Mouse (Mus musculus): Measurements from ENCODE around the gene Ddx18. TPM values are rescaled to one million over a fixed set of nuclear protein-coding genes. Genes with fewer than 3 reads are reported as not detected.

Ddx18 gene
- polyA plus RNA-seq, 1 experiment from 2014 or later: 60.2 TPM

DNA sequence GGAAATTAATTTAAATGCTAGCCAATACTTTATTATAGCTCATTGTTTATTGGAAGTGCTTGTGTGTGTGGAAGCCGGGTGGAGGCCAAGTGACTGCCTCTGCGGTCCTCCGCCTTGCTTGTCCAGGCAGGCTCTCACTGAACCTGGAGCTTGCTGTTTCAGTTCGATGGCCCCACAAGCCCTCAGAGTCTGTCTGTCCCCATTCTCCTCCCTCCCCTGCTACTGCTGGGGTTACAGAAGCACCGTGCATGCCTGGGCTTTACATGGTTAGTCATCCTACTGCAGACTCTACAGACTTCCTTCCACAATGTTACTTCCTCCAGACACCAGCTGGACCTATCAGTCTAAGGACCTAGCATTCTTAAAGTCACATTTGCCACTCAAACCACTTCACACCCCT is 9.9 kb downstream of the Ddx18 start:
- WGBS: 95% methylated on average over 5 of the region's 5 CpGs
- Histone ChIP-seq H3K27ac (replicated peaks) (no peak overlapping the region), H3K4me2 (replicated peaks) (no peak overlapping the region), H3K4me1 (no peaks in the 10 kb centered on the region), H3K36me3 (peaks cover 93% of the 10 kb centered on the region), H3K4me3 (no peak overlapping the region), H3K9me3 (no peaks in the 10 kb centered on the region), H3K27me3 (no peaks in the 10 kb centered on the region), H3K9ac (replicated peaks) (no peak overlapping the region)
- ATAC-seq (ENCODE audit: low FRiP score, low read depth): no peak

DNA sequence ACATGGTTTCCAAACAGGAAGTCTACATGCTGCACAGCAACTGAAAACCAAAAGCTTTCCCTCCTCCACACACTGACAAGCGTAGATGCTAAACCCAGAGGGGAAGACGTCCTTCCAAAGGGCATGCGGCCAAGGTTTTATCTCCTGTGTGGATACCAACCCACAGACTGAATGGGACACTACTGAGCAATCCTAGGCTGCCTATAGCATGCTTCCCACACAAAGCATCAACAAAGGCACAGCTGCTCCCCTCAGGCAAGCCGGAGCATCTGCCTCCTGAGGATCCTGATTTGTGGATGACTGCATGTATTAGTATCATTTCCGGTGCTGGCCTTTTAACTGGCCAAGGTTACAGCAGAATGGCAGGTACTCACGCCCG is 16.3 kb downstream of the Ddx18 start:
- H3K36me3 ChIP-seq: peaks cover 57% of the 10 kb centered on the region
- H3K9me3 ChIP-seq: no peaks in the 10 kb centered on the region
- H3K27me3 ChIP-seq: no peaks in the 10 kb centered on the region
- no peak overlapping the region for H3K4me3 ChIP-seq
- ATAC-seq (ENCODE audit: low FRiP score, low read depth): peak; percentile 60; the same call in 1 of the 2 replicates
- 82% methylated on average over 7 of the region's 7 CpGs for WGBS
- H3K27ac ChIP-seq (replicated peaks): no peak overlapping the region
- H3K4me1 ChIP-seq: no peaks in the 10 kb centered on the region
- no peak overlapping the region for H3K9ac ChIP-seq (replicated peaks)
- H3K4me2 ChIP-seq (replicated peaks): no peak overlapping the region

DNA sequence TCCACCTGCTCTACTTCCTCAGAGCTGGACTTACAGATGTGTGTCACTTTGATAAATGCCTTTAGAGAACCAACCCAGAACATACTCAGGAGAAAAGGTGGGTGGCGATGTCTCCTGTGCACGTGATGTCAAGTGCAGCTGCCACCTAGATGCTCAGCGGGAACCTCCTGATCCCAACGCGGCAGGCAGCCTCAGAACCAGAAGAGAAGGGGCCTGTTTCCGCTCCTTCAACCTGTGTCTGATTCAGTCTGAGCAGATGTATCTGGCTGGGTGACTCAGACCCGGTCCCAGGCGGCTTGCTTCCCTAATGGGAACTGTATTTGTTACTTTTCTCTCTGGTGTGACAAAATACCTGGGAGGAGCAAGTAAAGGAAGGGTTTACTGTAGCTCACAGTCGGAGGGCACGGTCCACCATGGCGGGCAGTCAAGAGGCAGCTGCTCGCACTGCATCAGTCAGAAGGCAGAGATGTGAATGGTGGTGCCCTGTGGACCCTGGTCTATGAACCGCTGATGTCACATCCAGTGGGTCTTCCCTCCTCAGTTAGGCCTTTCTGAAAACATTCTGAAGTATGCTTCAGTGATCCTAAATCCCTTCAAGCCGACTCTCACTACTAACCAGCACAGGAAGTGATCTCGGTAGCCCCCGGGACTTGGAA is 16.9 kb downstream of the Ddx18 start:
- Histone ChIP-seq H3K27ac (replicated peaks) (no peak overlapping the region), H3K4me1 (no peaks in the 10 kb centered on the region), H3K9me3 (no peaks in the 10 kb centered on the region), H3K9ac (replicated peaks) (no peak overlapping the region), H3K36me3 (peaks cover 52% of the 10 kb centered on the region), H3K4me3 (no peak overlapping the region), H3K27me3 (no peaks in the 10 kb centered on the region), H3K4me2 (replicated peaks) (no peak overlapping the region)
- WGBS: 88% methylated on average over 16 of the region's 16 CpGs
- 0 out of 2 replicates have a peak, but pooled peaks have one; percentile 1 for ATAC-seq (ENCODE audit: low FRiP score, low read depth)

DNA sequence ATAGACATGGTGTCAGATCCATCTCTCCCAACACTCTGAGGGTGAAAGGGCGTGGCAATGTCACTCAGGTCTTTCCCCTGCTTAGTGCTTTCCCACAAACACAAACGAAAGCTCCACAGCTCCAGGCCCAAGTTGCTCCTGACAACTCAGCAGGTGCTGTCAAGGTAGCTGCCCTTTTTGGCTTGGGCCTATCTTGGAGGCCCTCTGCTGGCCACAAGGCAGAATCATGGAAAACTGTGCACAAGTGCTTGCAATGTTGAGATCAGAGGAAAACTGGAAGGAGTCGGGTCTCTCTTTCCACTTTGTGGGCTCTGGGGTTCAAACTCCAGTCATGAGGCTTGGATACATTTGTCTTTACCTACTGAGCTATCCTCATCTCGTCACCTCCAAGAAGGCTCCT is 18.3 kb downstream of the Ddx18 start:
- no peaks in the 10 kb centered on the region for H3K9me3 ChIP-seq
- no peak overlapping the region for H3K4me2 ChIP-seq (replicated peaks)
- peaks cover 37% of the 10 kb centered on the region for H3K36me3 ChIP-seq
- H3K27me3 ChIP-seq: no peaks in the 10 kb centered on the region
- no peaks in the 10 kb centered on the region for H3K4me1 ChIP-seq
- H3K9ac ChIP-seq (replicated peaks): no peak overlapping the region
- WGBS: 74% methylated on average over 4 of the region's 4 CpGs
- H3K27ac ChIP-seq (replicated peaks): no peak overlapping the region
- no peak for ATAC-seq (ENCODE audit: low FRiP score, low read depth)
- H3K4me3 ChIP-seq: no peak overlapping the region

GRCm38 (mm10) chr1:121548667-121549066 is 19.1 kb downstream of the Ddx18 start:
- H3K4me2 ChIP-seq (replicated peaks): no peak overlapping the region
- no peaks in the 10 kb centered on the region for H3K9me3 ChIP-seq
- H3K27me3 ChIP-seq: no peaks in the 10 kb centered on the region
- peaks cover 31% of the 10 kb centered on the region for H3K36me3 ChIP-seq
- 91% methylated on average over 4 of the region's 4 CpGs for WGBS
- no peaks in the 10 kb centered on the region for H3K4me1 ChIP-seq
- no peak overlapping the region for H3K4me3 ChIP-seq
- no peak overlapping the region for H3K9ac ChIP-seq (replicated peaks)
- no peak overlapping the region for H3K27ac ChIP-seq (replicated peaks)
- ATAC-seq (ENCODE audit: low FRiP score, low read depth): no peak

DNA sequence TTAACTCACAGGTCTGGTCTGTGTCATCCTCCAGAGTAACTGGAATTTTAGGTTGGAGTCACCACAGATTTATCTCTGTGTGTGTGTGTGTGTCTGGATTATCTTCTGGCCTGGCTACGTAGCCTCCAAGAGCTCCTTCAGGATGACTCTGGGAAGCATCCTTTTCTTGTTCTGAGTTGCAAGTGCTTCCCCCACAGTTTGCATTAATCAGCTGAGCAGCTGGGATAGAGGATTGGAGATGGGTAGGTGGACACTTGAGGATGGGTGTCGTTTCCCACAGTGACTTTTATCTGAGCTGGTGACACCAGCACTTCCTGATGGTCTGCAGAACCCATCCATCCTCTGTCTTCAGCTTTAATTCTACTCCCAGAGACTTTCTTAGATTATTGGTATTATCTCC is 20.9 kb downstream of the Ddx18 start:
- no peak for ATAC-seq (ENCODE audit: low FRiP score, low read depth)
- Histone ChIP-seq H3K36me3 (peaks cover 15% of the 10 kb centered on the region; the same call in 1 of the 2 replicates), H3K27me3 (no peaks in the 10 kb centered on the region), H3K4me2 (replicated peaks) (no peak overlapping the region), H3K9me3 (no peaks in the 10 kb centered on the region), H3K9ac (replicated peaks) (no peak overlapping the region), H3K27ac (replicated peaks) (no peak overlapping the region), H3K4me1 (no peaks in the 10 kb centered on the region), H3K4me3 (no peak overlapping the region)
- whole genome bisulfite sequencing: 73% methylated on average over 2 of the region's 2 CpGs

- WGBS: 71% methylated on average over 8 of the region's 8 CpGs
- no peak for ATAC-seq (ENCODE audit: low FRiP score, low read depth)
- Histone ChIP-seq H3K9ac (replicated peaks) (no peak overlapping the region), H3K4me1 (no peaks in the 10 kb centered on the region), H3K36me3 (no peaks in the 10 kb centered on the region), H3K9me3 (no peaks in the 10 kb centered on the region), H3K4me2 (replicated peaks) (no peak overlapping the region), H3K27me3 (no peaks in the 10 kb centered on the region), H3K27ac (replicated peaks) (no peak overlapping the region), H3K4me3 (no peak overlapping the region)
Measured at GRCm38 (mm10) chr1:121540361-121540760, 27.4 kb downstream of the Ddx18 start.

DNA sequence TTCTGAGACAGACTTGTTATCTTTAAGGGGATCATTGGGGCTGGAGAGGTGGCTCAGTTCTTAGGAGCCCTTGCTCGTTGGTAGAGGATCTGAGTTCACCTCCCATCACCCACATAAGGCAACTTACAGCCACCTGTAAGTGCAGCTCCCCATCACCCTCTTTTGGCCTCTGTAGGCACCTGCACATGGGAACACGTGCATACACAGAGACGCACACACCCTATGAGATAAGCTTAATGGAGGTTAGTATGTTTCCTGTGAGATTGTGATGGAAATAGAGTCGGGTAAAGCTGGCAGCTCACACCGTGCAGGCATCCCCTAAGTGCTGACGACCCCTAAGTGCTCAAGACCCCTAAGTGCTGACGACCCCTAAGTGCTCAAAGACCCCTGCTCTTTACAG is 36.4 kb downstream of the Ddx18 start:
- Histone ChIP-seq H3K9me3 (no peaks in the 10 kb centered on the region), H3K27ac (replicated peaks) (no peak overlapping the region), H3K27me3 (peaks cover 38% of the 10 kb centered on the region), H3K4me1 (peaks cover 11% of the 10 kb centered on the region), H3K36me3 (no peaks in the 10 kb centered on the region), H3K4me2 (replicated peaks) (no peak overlapping the region), H3K9ac (replicated peaks) (no peak overlapping the region), H3K4me3 (no peak overlapping the region)
- no peak for ATAC-seq (ENCODE audit: low FRiP score, low read depth)
- WGBS: 72% methylated on average over 7 of the region's 7 CpGs

DNA sequence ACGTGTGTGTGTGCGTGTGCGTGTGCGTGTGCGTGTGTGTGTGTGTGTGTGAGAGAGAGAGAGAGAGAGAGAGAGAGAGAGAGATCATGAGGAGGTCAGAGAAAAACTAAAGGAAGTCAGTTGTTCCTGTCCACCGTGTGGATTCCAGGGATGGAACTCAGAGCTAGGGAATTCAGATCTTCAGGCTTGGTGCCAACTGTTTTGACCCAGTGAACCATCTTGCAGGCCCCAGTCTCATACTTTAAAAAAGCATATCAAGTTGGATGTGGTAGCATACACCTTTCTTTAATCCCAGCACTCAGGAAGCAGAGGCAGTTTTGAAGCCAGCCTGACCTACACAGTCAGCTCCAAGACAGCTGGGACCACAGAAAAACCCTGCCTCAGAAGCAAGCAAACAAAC is 38.5 kb downstream of the Ddx18 start:
- no peak for ATAC-seq (ENCODE audit: low FRiP score, low read depth)
- Histone ChIP-seq H3K36me3 (no peaks in the 10 kb centered on the region), H3K27ac (replicated peaks) (no peak overlapping the region), H3K27me3 (peaks cover 48% of the 10 kb centered on the region), H3K4me2 (replicated peaks) (no peak overlapping the region), H3K9ac (replicated peaks) (no peak overlapping the region), H3K4me1 (peaks cover 11% of the 10 kb centered on the region), H3K4me3 (no peak overlapping the region), H3K9me3 (no peaks in the 10 kb centered on the region)
- 90% methylated on average over 6 of the region's 6 CpGs for WGBS

GRCm38 (mm10) chr1:121528399-121528720 is 39.4 kb downstream of the Ddx18 start, which contains the start of gene Htr5b:
Htr5b (minus strand) TSS chr1:121528465.
- peak within 1 kb of the TSS; percentile 35 for H3K4me3 ChIP-seq
- no peaks in the 10 kb centered on the region for H3K36me3 ChIP-seq
- peaks cover 48% of the 10 kb centered on the region for H3K27me3 ChIP-seq
- WGBS: 5% methylated on average over 11 of the region's 11 CpGs
- H3K9ac ChIP-seq (replicated peaks): no peak within 1 kb of the TSS
- peak; percentile 91 for ATAC-seq (ENCODE audit: low FRiP score, low read depth)
- H3K4me2 ChIP-seq (replicated peaks): peak within 1 kb of the TSS; percentile 59
- peaks cover 11% of the 10 kb centered on the region for H3K4me1 ChIP-seq
- H3K9me3 ChIP-seq: no peaks in the 10 kb centered on the region
- H3K27ac ChIP-seq (replicated peaks): no peak within 1 kb of the TSS

DNA sequence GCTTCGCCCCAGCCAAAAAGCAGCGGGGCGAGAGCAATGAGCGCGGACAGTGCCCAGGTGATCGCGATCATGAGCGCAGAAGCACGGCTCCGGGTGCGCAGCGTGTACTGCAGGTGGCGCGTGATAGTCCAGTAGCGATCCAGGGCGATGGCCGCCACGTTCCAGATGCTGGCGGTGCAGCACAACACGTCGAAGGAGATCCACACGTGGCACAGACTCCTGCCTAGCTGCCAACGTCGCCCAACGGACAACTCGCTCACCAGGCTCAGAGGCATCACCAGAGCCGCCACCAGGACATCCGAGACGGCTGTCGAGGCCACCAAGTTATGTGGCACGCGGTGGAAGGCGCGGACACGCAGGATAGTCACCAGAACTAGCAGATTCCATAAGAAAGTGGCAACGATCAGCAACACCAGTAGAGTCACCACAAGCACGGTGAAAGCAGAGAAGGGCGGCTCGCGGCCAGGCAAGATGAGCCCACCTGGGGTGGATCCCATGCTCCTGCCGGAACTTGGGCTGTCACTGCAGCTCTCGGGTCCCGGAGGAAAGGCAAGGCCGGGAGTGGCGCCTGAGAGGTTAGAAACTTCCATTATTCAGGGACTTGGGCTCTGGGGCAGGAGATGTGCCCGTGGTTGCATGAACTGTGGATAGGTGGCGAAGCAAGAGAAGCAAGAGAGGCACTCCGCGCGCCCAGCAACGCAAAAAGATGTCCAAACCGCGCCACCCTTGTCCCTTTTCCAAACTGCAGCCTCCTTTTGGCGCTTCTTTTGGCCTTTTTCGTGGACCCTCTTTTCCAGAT is 40.0 kb downstream of the Ddx18 start:
- no peaks in the 10 kb centered on the region for H3K36me3 ChIP-seq
- H3K4me2 ChIP-seq (replicated peaks): peak overlapping the region; percentile 59
- H3K4me1 ChIP-seq: peaks cover 11% of the 10 kb centered on the region
- peak; percentile 45 for ATAC-seq (ENCODE audit: low FRiP score, low read depth)
- H3K27ac ChIP-seq (replicated peaks): no peak overlapping the region
- peaks cover 48% of the 10 kb centered on the region for H3K27me3 ChIP-seq
- no peak overlapping the region for H3K9ac ChIP-seq (replicated peaks)
- H3K9me3 ChIP-seq: no peaks in the 10 kb centered on the region
- 11% methylated on average over 55 of the region's 55 CpGs for WGBS
- H3K4me3 ChIP-seq: peak overlapping the region; percentile 35

DNA sequence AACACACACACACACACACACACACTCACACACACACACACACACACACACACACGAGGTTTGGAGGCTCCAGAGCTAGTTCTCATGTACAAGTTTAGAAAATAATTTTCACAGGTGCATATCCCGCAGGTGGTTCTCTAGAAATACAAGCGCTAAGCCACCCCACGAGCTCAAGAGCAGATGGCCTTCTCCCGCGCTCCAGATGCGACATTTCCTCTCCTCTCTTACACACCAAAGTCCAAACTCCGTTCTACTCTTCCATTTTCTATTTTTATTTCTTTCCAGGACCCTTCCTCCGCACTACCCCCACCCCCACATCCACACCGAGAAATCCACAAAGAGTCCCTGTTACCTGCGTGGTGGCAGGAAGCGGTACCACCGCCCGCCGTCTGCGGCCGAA is 40.7 kb downstream of the Ddx18 start:
- no peak for ATAC-seq (ENCODE audit: low FRiP score, low read depth)
- Histone ChIP-seq H3K9ac (replicated peaks) (no peak overlapping the region), H3K4me1 (peaks cover 11% of the 10 kb centered on the region), H3K4me2 (replicated peaks) (peak overlapping the region; percentile 59), H3K27ac (replicated peaks) (no peak overlapping the region), H3K9me3 (no peaks in the 10 kb centered on the region), H3K36me3 (no peaks in the 10 kb centered on the region), H3K27me3 (peaks cover 48% of the 10 kb centered on the region), H3K4me3 (peak overlapping the region; percentile 35)
- 57% methylated on average over 17 of the region's 17 CpGs for WGBS

All from midbrain, embryonic 12.5 days (tissue).